Mouse (Mus musculus): ENCODE data around the gene Stac3. TPM values are rescaled to one million over a fixed set of nuclear protein-coding genes. Genes with fewer than 3 reads are reported as not detected.

The Stac3 gene
- polyA plus RNA-seq, 2 experiments from 2014 or later: 0.92 TPM; not detected in 1

DNA sequence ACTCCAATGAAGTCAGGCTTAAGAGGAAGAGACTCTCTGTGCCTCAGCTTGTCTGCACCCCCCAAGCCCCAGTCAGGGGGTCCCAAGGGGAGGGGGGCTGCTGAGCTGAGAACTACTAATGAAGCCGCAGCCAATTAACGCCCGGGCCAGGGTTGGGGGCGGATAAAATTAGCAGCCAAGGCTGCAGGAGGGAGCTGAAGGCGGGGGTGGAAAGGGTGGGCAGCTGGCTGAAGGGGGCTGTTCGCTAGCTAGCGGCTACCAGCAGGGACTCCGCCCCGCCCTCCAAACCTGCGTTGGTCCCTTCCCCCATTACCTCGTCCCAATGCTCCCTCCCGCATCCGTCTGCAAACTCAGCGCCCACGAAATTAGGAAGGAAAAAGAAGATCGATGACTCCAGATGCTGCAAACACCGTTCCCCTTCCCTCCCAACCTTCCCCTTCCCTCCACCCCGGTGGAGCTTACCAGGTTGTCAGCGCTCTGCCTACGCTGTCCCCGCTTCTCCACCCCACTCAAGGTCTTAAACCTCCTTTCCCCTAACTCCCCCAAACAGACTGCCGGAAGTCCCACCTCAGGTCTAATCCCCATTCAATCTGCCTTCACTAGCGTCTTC lies 23.3 kb downstream of the Stac3 start:
- ATAC-seq: no peak

DNA sequence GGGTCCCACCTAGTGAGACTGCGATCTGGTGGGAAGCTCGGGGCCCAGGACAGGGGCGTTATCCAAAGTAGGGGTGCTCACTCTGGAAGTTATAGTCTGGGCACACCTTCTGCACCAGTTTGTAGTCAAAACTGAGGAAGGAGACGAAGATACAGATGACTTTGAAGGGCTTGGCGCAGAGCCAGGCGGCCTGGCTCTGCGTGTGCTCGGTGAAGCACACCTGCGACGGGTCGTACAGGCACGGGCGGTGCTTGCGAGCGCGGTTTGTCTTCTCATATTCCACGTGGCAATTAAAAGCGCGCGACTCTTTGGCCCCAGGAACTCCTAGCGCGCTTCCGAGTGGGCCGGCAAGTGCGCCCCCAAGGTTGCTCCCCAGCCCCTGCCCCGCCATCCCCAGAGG lies 24.6 kb downstream of the Stac3 start:
- no peak for ATAC-seq

GRCm38 (mm10) chr10:127526681-127527080 lies 25.2 kb downstream of the Stac3 start:
- no peak for ATAC-seq

DNA sequence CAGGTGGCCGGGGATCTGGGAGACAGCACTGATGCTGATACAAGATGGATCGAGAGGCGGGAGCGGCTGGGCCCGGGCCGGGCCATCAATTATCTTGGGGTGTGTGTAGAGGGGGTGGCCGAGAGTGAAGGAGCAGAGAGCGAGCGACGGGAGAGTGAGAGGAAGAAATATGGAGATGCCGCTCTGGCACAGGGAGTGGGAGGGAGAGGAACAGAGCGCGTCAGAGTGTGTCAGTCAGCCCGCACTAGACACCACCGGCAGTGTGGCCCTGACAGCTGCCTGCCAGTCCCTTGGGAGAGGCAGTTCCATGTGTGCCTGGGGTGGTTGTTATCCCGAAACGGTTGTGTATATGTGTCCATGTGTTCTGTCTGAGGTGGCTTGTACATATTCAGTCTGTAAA lies 26.0 kb downstream of the Stac3 start:
- ATAC-seq: no peak

- no peak for ATAC-seq
These were observed 29.5 kb downstream of the Stac3 start for GRCm38 (mm10) chr10:127530945-127531344.

DNA sequence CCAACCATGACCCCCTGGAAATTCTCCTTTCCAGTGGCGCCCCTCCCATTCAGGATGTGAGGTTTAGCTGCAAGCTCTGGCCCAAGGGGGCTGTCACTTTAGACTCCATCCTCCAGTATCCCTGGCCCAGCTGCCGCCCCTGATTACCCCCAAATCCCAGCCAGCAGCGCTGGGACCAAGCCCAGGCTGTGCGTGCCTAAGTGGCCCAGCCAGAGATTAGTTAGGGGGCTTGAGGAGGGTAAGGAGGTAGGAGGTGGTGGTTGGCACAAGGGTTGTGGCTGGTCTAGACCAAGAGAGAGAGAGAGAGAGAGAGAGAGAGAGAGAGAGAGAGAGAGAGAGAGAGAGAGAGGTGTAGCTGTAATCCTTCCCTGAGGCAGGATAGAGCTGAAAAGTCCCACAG lies 30.1 kb downstream of the Stac3 start:
- ATAC-seq: no peak

GRCm38 (mm10) chr10:127534036-127534928 lies 32.8 kb downstream of the Stac3 start, which contains the start of gene Nxph4:
Gene Nxph4, minus strand, starts transcription at chr10:127534559.
- no peak for ATAC-seq

- ATAC-seq: peak; percentile 18
These were observed 33.5 kb downstream of the Stac3 start for GRCm38 (mm10) chr10:127534929-127535384.

GRCm38 (mm10) chr10:127536586-127537314 lies 35.3 kb downstream of the Stac3 start:
- ATAC-seq: no peak

- no peak for ATAC-seq
These were observed 36.5 kb downstream of the Stac3 start for GRCm38 (mm10) chr10:127537854-127538583.

- ATAC-seq: no peak
These were observed 40.0 kb downstream of the Stac3 start for GRCm38 (mm10) chr10:127541510-127541909.

DNA sequence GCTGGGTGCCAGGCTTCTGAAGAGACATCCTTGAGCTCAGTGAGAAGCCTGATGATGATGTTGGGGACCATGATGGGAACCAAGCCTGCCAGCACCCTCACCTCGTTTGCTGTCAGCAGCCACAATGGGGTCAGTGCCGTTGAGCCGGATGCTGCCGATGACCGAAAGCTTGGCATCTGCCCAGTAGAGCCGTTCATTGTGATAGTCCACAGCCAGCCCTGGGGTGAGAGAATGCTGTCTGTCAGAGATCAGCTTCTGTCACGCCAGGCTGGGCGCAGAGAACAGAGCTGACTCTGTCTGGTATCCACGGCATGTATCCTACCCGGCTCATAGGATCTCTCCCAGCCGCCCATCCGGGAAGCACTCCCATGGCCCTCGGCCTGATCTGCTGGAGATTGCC lies 40.6 kb downstream of the Stac3 start:
- ATAC-seq: no peak

- no peak for ATAC-seq
These were observed 41.2 kb downstream of the Stac3 start for GRCm38 (mm10) chr10:127542720-127543119.

DNA sequence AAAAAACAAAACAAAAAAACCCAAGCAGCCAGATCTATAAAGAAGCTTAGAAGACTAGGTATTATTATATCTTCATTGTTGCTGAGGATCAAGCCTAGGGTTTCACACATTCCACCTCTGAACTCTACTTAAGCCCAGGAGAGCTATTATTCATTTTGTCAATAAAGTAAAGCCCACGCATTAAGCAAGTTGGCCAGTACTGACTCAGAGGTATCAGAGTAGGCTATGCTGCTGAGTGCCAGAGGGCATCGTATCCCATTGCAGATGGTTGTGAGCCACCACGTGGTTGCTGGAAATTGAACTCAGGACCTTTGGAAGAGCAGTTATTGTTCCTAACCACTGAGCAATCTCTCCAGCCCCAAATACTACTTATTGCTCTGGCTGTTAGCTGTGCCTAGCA lies 42.4 kb downstream of the Stac3 start:
- ATAC-seq: no peak

DNA sequence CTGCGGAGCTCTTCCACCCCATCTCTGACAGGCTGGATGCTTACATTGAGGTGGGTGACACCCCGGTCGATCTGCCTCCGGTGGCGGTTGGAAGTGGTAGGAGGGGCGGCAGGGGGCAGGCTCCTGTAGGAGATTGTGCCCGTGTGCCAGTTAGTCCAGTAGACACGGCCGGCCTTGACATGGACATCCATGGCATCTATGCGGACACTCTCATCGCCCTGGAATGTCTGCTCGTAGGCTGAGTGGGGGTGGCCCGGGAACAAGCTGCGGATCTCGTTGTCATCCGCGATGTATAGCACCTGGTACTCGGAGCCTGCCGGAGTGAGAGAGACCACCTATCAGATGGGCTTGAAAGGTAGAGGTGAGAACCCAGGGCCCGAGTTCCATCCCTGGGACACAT lies 42.9 kb downstream of the Stac3 start:
- no peak for ATAC-seq

- no peak for ATAC-seq
These were observed 45.0 kb downstream of the Stac3 start for GRCm38 (mm10) chr10:127546505-127546904.

DNA sequence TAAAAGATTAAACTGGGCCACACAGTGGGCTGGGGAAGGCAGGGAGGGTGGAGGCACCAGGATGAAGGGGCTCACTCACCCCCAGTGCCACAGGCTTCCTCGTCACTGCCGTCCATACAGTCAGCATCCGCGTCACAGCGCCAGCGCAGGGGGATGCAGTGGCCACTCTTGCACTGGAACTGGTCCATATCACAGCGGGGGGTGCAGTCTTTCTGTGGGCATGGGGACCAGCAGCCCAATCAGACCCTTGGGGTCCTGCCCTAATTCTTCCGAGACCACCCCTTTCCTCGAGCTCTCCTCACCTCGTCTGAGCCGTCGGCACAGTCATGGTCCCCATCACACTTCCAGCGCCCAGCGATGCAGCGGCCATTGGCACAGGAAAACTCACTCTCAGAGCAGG lies 46.8 kb downstream of the Stac3 start:
- ATAC-seq: no peak

DNA sequence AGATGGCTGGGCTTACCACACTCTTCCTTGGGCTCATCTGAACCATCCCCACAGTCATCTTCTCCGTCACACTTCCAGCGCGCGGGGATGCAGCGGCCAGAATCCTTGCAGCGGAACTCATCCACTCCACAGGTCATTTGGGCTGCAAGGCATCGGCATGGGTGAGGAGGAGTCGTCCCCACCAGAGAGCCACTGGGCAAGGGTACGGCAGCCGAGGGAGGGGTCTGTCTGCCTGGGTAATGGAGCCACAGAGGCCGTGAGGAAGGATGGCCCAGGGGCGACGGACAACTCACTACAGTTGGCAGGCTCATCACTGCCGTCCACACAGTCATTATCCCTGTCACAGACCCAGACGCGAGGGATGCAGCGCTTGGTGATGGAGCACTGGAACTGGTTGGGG lies 48.4 kb downstream of the Stac3 start:
- ATAC-seq: no peak

DNA sequence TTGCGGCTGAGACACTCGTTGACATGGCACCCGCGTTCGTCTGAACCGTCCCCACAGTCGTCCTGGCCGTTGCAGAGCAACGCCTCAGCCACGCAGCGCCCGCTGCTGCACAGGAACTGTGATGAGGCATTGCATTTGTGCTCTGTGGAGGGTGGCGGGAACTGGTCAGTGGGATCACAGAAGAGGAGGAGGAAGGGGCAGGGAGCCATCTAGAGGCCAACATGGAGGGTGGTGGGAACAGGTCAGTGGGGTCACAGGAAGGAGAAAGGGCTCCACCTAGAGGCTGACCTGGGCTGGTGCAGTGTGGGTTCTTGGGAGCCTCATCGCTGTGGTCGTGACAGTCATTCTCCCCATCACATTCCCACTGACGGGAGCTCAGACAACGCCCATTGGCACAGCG lies 54.2 kb downstream of the Stac3 start:
- no peak for ATAC-seq

- no peak for ATAC-seq
These were observed 55.9 kb downstream of the Stac3 start for GRCm38 (mm10) chr10:127557397-127557796.

Measured in activated CD4-positive, CD25-positive, alpha-beta regulatory T cell, adult 4 months (primary cell).